Mouse (Mus musculus) sigmoid colon, adult 10 weeks (tissue): Measurements from ENCODE around the gene Ap3d1. TPM values are rescaled to one million over a fixed set of nuclear protein-coding genes. Genes with fewer than 3 reads are reported as not detected.

ENCODE experiments used
- polyA plus RNA-seq: library from polyadenylated mRNA; stranded (reverse); fragments of 350-450 nt; fragmentation: Illumina TruSeq; extraction: RNeasy Lipid Tissue Mini Kit (QIAGEN cat#74804); gene quantifications from one replicate; pipeline ENCODE4 v1.2.3, GENCODE M21; 2014; ENCODE audit warnings: low read depth, low replicate concordance

Gene Ap3d1
- 14.0 TPM for polyA plus RNA-seq

GRCm38 (mm10) chr10:80742180-80742978 is at the start of gene Ap3d1:
Ap3d1 (minus strand) TSS chr10:80742264.

GRCm38 (mm10) chr10:80754594-80755290 is 12.7 kb upstream of the Ap3d1 start, which contains the start of gene Dot1l:
Dot1l (plus strand) TSS chr10:80755206.

GRCm38 (mm10) chr10:80701721-80702535 is 40.1 kb downstream of the Ap3d1 start, which contains the start of the genes Mob3a and Izumo4:
Mob3a (minus strand) TSS chr10:80701977.
Izumo4 (plus strand) TSS chr10:80702184.

GRCm38 (mm10) chr10:80677942-80678436 is 64.1 kb downstream of the Ap3d1 start, which contains the start of gene Mknk2:
Mknk2 (minus strand) TSS chr10:80678112.

Other genes with a start within 250 kb of the Ap3d1 start
- gene Onecut3, start 247.4 kb downstream of the Ap3d1 start, polyA plus RNA-seq: not detected
- gene Atp8b3, start 203.1 kb downstream of the Ap3d1 start, polyA plus RNA-seq: not detected
- gene Rexo1, start 180.7 kb downstream of the Ap3d1 start, polyA plus RNA-seq: 0.66 TPM
- 2.7 TPM for gene Klf16, start 164.9 kb downstream of the Ap3d1 start, polyA plus RNA-seq
- not detected for gene Abhd17a, start 151.9 kb downstream of the Ap3d1 start, polyA plus RNA-seq
- gene Scamp4, start 139.4 kb downstream of the Ap3d1 start, polyA plus RNA-seq: 1.9 TPM
- gene Adat3, start 139.4 kb downstream of the Ap3d1 start, polyA plus RNA-seq: not detected
- gene Gm49322, start 136.2 kb downstream of the Ap3d1 start, polyA plus RNA-seq: not detected
- 1.1 TPM for gene Csnk1g2, start 119.4 kb downstream of the Ap3d1 start, polyA plus RNA-seq
- gene Btbd2, start 85.2 kb downstream of the Ap3d1 start, polyA plus RNA-seq: 0.22 TPM
- 3.6 TPM for gene Mknk2, start 64.2 kb downstream of the Ap3d1 start, polyA plus RNA-seq
- gene Mob3a, start 40.3 kb downstream of the Ap3d1 start, polyA plus RNA-seq: 4.6 TPM
- 3.5 TPM for gene Izumo4, start 40.1 kb downstream of the Ap3d1 start, polyA plus RNA-seq
- 3.0 TPM for gene Dot1l, start 12.9 kb upstream of the Ap3d1 start, polyA plus RNA-seq
- gene Sf3a2, start 55.9 kb upstream of the Ap3d1 start, polyA plus RNA-seq: 2.4 TPM
- 3.9 TPM for gene Plekhj1, start 56.4 kb upstream of the Ap3d1 start, polyA plus RNA-seq
- gene Amh, start 63.0 kb upstream of the Ap3d1 start, polyA plus RNA-seq: not detected
- not detected for gene Jsrp1, start 71.2 kb upstream of the Ap3d1 start, polyA plus RNA-seq
- 116 TPM for gene Oaz1, start 84.4 kb upstream of the Ap3d1 start, polyA plus RNA-seq
- gene Lingo3, start 101.8 kb upstream of the Ap3d1 start, polyA plus RNA-seq: not detected
- 2.8 TPM for gene Lsm7, start 112.9 kb upstream of the Ap3d1 start, polyA plus RNA-seq
- not detected for gene Sppl2b, start 113.0 kb upstream of the Ap3d1 start, polyA plus RNA-seq
- not detected for gene Tmprss9, start 129.6 kb upstream of the Ap3d1 start, polyA plus RNA-seq
- not detected for gene Timm13, start 158.7 kb upstream of the Ap3d1 start, polyA plus RNA-seq
- 1.2 TPM for gene Lmnb2, start 176.0 kb upstream of the Ap3d1 start, polyA plus RNA-seq
- gene Gadd45b, start 187.8 kb upstream of the Ap3d1 start, polyA plus RNA-seq: 12.3 TPM